Mouse (Mus musculus) neural tube, embryonic 11.5 days (tissue): Measurements from ENCODE around the gene Ap2a1. TPM values are rescaled to one million over a fixed set of nuclear protein-coding genes. Genes with fewer than 3 reads are reported as not detected.
A peak's percentile ranks its signal among the peaks of the same experiment; 100 is the strongest.

Source experiments
- ATAC-seq: fragments of 200-750 bp; cut with Nextera tagmentation; 2 replicates; pipeline ENCODE4 v1.8.0; 2017; ENCODE audit warnings: moderate number of reproducible peaks, mild to moderate bottlenecking, moderate TSS enrichment, moderate library complexity; ENCODE audit not compliant: insufficient read depth, low FRiP score, low TSS enrichment
- DNase-seq: peaks from one replicate; pipeline ENCODE4 v3.0.0-alpha.2; 2015; ENCODE audit warnings: low spot score
- H3K27ac ChIP-seq: fragments of 300-500 bp; sonication (generic); 2 replicates; pipeline ENCODE4 v1.5.1; 2014; ENCODE audit warnings: low read depth, mild to moderate bottlenecking, low read length
- H3K27me3 ChIP-seq: fragments of 300-500 bp; sonication (generic); 2 replicates; pipeline ENCODE4 v1.6.1; 2014; ENCODE audit warnings: mild to moderate bottlenecking, low read length, mixed read lengths; ENCODE audit not compliant: control insufficient read depth, insufficient read depth
- H3K36me3 ChIP-seq: fragments of 300-500 bp; sonication (generic); 2 replicates; pipeline ENCODE4 v1.6.1; 2014; ENCODE audit warnings: mild to moderate bottlenecking, low read length, moderate library complexity, mixed read lengths; ENCODE audit not compliant: control insufficient read depth, insufficient read depth
- H3K4me1 ChIP-seq: fragments of 300-500 bp; sonication (generic); 2 replicates; pipeline ENCODE4 v1.6.1; 2014; ENCODE audit warnings: low read length, mixed read lengths; ENCODE audit not compliant: control insufficient read depth, insufficient read depth
- H3K4me2 ChIP-seq: fragments of 300-500 bp; sonication (generic); 2 replicates; pipeline ENCODE4 v1.6.1; 2014; ENCODE audit warnings: low read depth, mild to moderate bottlenecking, moderate library complexity
- H3K4me3 ChIP-seq: fragments of 300-500 bp; sonication (generic); 2 replicates; pipeline ENCODE4 v1.5.1; 2014; ENCODE audit warnings: low read depth, low read length
- H3K9ac ChIP-seq: fragments of 300-500 bp; sonication (generic); 2 replicates; pipeline ENCODE4 v1.6.1; 2014; ENCODE audit warnings: mild to moderate bottlenecking, low read length
- H3K9me3 ChIP-seq: fragments of 300-500 bp; sonication (generic); 2 replicates; pipeline ENCODE4 v1.6.1; 2016; ENCODE audit warnings: low read length; ENCODE audit not compliant: control insufficient read depth
- WGBS: fragments of 180-500 bp; shearing (Covaris S2); extraction: QIAGEN DNeasy Blood & Tissue Kit; methylation state at CpG from one replicate; pipeline ENCODE4 v1.1.7; 2014; 5-methylcytosine and 5-hydroxymethylcytosine counted together
- polyA plus RNA-seq: library from polyadenylated mRNA; unstranded; fragments of >200 nt; fragmentation: Nextera tagmentation; extraction: Ambion mirVana; gene quantifications from 2 replicates; pipeline ENCODE4 v1.2.1, GENCODE M21; 2014

Gene Ap2a1
- polyA plus RNA-seq, 1 experiment from 2014 or later, result 92.5 TPM

GRCm38 (mm10) chr7:44854356-44855031 lies 74.8 kb downstream of the Ap2a1 start:
- H3K27ac ChIP-seq, result peak overlapping the region; percentile 92
- ATAC-seq (peak; percentile 17; the same call in 1 of the 2 replicates), DNase-seq (peak; percentile 78)
- WGBS, result 1% methylated on average over 45 of the region's 45 CpGs
- no peaks in the 10 kb centered on the region for H3K36me3 ChIP-seq
- peak overlapping the region; percentile 44 for H3K4me3 ChIP-seq
- H3K9me3 ChIP-seq, result no peaks in the 10 kb centered on the region
- peak overlapping the region; percentile 69 for H3K9ac ChIP-seq
- peak overlapping the region; percentile 91 for H3K4me2 ChIP-seq
- H3K27me3 ChIP-seq, result no peaks in the 10 kb centered on the region
- peaks cover 34% of the 10 kb centered on the region for H3K4me1 ChIP-seq

- Histone ChIP-seq H3K27me3 (no peaks in the 10 kb centered on the region), H3K4me2 (peak overlapping the region; percentile 91), H3K9ac (peak overlapping the region; percentile 69), H3K4me3 (peak overlapping the region; percentile 44), H3K27ac (peak overlapping the region; percentile 92), H3K36me3 (no peaks in the 10 kb centered on the region), H3K4me1 (peaks cover 34% of the 10 kb centered on the region), H3K9me3 (no peaks in the 10 kb centered on the region)
- WGBS, result 29% methylated on average over 26 of the region's 26 CpGs
- DNase-seq (no peak), ATAC-seq (no peak)
These were observed 75.5 kb downstream of the Ap2a1 start for GRCm38 (mm10) chr7:44853596-44854355.

- Histone ChIP-seq H3K4me3 (no peak overlapping the region), H3K4me2 (no peak overlapping the region; the same call in 1 of the 2 replicates), H3K9me3 (no peaks in the 10 kb centered on the region), H3K27me3 (no peaks in the 10 kb centered on the region), H3K27ac (no peak overlapping the region), H3K9ac (no peak overlapping the region), H3K4me1 (peaks cover 33% of the 10 kb centered on the region), H3K36me3 (no peaks in the 10 kb centered on the region)
- DNase-seq (no peak), ATAC-seq (no peak)
- WGBS, result 88% methylated on average over 2 of the region's 2 CpGs
These were observed 76.2 kb downstream of the Ap2a1 start for GRCm38 (mm10) chr7:44853065-44853464.

- H3K9ac ChIP-seq, result no peak overlapping the region
- no peak overlapping the region for H3K4me2 ChIP-seq
- no peak overlapping the region for H3K4me3 ChIP-seq
- H3K27me3 ChIP-seq, result no peaks in the 10 kb centered on the region
- H3K27ac ChIP-seq, result no peak overlapping the region
- H3K4me1 ChIP-seq, result peaks cover 32% of the 10 kb centered on the region
- H3K36me3 ChIP-seq, result no peaks in the 10 kb centered on the region
- no peaks in the 10 kb centered on the region for H3K9me3 ChIP-seq
- ATAC-seq (no peak), DNase-seq (no peak)
- 94% methylated on average over 36 of the region's 36 CpGs for WGBS
These were observed 76.9 kb downstream of the Ap2a1 start for GRCm38 (mm10) chr7:44852259-44853027.

GRCm38 (mm10) chr7:44851625-44852234 lies 77.6 kb downstream of the Ap2a1 start:
- Histone ChIP-seq H3K4me3 (no peak overlapping the region), H3K9ac (no peak overlapping the region), H3K4me2 (no peak overlapping the region), H3K36me3 (no peaks in the 10 kb centered on the region), H3K9me3 (no peaks in the 10 kb centered on the region), H3K4me1 (peaks cover 31% of the 10 kb centered on the region), H3K27me3 (no peaks in the 10 kb centered on the region), H3K27ac (no peak overlapping the region)
- 94% methylated on average over 12 of the region's 12 CpGs for WGBS
- DNase-seq (no peak), ATAC-seq (no peak)

GRCm38 (mm10) chr7:44850789-44851624 lies 78.3 kb downstream of the Ap2a1 start:
- H3K27me3 ChIP-seq, result no peaks in the 10 kb centered on the region
- peak overlapping the region; percentile 91 for H3K4me2 ChIP-seq
- ATAC-seq, result no peak
- 83% methylated on average over 8 of the region's 8 CpGs for WGBS
- H3K4me3 ChIP-seq, result peak overlapping the region; percentile 85
- no peak overlapping the region for H3K27ac ChIP-seq
- H3K9me3 ChIP-seq, result no peaks in the 10 kb centered on the region
- no peak for DNase-seq
- H3K4me1 ChIP-seq, result peaks cover 27% of the 10 kb centered on the region
- H3K36me3 ChIP-seq, result no peaks in the 10 kb centered on the region
- peak overlapping the region; percentile 83 for H3K9ac ChIP-seq
